Mouse (Mus musculus) CH12.LX (cell line): ENCODE measurements around the gene Hmmr.

Experiments used
- CTCF ChIP-seq, 2 experiments: IDR thresholded peaks in 1 of 2; conservative IDR thresholded peaks in 1 of 2; 2 replicates each; pipeline ENCODE4 v1.5.1; 2011 to 2012; ENCODE audit warnings: low read depth in 2 of 2, low read length in 2 of 2, improper control_type of control experiment in 1 of 2, inconsistent platforms in 1 of 2, mild to moderate bottlenecking in 1 of 2, moderate library complexity in 1 of 2
- ETS1 ChIP-seq: conservative IDR thresholded peaks from 2 replicates; pipeline ENCODE4 v1.6.1; 2012; ENCODE audit warnings: low read depth, mild to moderate bottlenecking, inconsistent platforms, low read length, improper control_type of control experiment, moderate library complexity
- KAT2A ChIP-seq: IDR thresholded peaks from 2 replicates; pipeline ENCODE4 v1.6.1; 2012; ENCODE audit warnings: low read length, improper control_type of control experiment, inconsistent platforms; ENCODE audit not compliant: insufficient replicate concordance
- MEF2A ChIP-seq: IDR thresholded peaks from 2 replicates; pipeline ENCODE4 v1.6.1; 2014; ENCODE audit warnings: low read depth, mild to moderate bottlenecking, inconsistent platforms, low read length, improper control_type of control experiment, borderline replicate concordance
- MXI1 ChIP-seq: IDR thresholded peaks from 2 replicates; pipeline ENCODE4 v1.6.1; 2011; ENCODE audit warnings: mild to moderate bottlenecking, low read depth, low read length, improper control_type of control experiment
- PAX5 ChIP-seq: IDR thresholded peaks from 2 replicates; pipeline ENCODE4 v1.6.1; 2012; ENCODE audit warnings: low read length, inconsistent platforms, mixed read lengths

- no peak for TF ChIP-seq MEF2A
- no peak for TF ChIP-seq CTCF (conservative IDR thresholded peaks at IDR 0.05 in 1 of 2, IDR thresholded peaks at IDR 0.05 in 1 of 2; ENCODE audit: low read depth in 2 of 2, low read length in 2 of 2)
- TF ChIP-seq KAT2A, result no peak
- TF ChIP-seq MXI1, result no peak
- no peak for TF ChIP-seq PAX5
- no peak for TF ChIP-seq ETS1
Measured at GRCm38 (mm10) chr11:40690444-40691127, 42.6 kb downstream of the Hmmr start.
